Mouse (Mus musculus) brain, embryonic 18.5 days (tissue): Measurements from ENCODE around the gene Spata5.
"Not testable (repeated sequence)": the region's sequence is repeated elsewhere in the genome, so short reads cannot be mapped to it uniquely, and the experiment has no call there.

Source experiments
- DNase-seq: peaks from one replicate; pipeline ENCODE4 v3.0.0-alpha.2; 2012; ENCODE audit warnings: low read depth, low spot score

Gene Spata5

DNA sequence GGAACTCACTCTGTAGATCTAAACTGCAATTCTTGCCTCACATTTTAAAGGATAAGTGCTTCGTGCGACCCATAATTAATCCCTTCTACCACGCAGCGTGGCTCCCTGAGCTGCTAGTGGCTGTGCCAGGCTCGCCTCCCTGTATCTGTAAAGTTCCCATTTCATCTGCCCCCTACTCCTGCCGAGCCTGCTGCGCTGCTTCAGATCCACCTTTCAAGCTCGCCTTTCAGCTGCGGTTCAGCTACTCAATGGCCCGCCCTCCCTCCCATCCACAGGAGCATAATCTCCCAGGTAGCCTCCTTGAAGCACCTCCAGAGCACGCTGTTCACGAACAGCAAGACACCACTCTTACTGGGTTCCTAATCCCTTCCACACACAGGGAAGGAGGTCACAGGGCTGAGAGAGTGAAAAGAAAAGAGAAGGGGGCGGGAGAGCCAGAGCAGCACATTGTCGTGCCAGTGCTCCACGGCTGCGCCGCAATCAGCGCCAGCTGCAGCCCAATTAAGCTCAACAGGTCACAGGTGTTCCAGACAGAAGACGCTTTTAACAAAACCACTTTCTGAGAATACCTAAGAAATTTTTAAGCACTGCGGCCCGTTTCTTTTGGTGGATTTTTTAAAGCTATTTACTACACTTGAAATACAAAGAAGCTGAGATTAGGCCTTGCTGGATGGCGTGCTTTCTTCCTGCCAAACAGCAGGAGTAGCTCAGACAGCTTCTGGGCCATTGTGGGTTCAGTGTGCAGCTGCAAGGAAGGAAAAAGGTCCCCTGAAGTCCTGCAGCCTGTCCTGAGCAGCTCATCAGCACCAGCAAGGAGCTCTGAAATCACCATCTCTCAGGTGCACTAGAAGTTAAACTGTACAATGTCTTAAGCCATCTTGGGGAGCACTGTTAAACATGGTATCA is 150.2 kb downstream of the Spata5 start:
- DNase-seq = no peak

DNA sequence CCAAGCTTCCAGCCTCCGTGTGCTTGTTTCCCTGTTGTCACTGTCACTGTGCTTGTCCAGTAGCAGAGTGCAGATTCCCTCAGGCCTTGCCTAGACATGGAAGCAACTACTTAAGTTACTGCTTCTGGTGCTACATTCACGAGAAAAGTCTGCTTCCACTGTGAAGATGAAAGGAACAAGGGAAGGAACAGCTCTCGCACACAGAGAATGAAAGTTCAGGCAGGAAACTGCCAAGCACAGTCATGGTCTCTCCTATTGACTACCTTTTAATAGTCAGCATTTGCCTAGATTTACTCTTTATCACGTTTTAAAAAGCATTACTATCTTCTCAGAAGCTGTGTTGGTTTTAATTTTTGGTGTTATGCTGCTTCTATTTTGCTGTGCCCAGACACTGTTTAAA is 151.9 kb downstream of the Spata5 start:
- no peak for DNase-seq

DNA sequence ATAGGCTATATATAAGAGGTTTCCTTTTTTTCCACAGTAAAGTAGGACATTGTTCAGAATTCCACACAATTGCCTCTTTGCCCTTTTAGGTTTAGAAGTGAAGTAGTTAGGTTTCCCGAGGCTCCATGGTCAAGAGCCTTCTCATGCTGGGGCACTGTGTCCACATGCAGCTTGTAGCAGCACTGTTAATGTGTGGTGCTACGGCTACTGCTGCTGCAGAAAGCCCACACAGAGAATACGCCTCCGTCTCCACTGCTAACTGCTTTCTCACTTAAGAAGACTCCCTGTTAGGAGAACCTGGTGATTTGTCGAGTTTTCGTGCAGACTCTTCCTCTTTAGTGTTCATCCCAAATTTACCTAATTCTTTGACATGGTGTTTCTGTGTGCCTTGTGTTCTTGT is 152.4 kb downstream of the Spata5 start:
- DNase-seq = no peak

DNA sequence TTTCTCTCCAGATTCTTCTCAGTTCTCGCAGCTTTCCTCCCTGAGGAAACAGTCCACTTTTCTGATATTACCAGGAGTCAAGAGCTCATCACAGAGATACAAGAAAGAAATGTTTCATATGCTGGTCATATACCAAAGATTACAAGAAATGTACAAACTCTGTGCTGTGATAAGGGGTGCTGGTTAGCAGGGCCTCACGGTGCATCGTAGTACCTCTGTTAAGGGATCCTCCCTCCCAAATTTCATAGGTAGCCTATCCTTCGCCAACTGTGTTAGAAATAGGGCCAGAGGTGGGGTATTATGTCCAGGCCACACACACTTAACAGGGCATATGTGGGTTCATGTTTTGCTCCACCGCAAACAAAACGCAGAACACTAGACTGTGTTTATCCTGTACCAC is 157.1 kb downstream of the Spata5 start:
- DNase-seq = no peak

DNA sequence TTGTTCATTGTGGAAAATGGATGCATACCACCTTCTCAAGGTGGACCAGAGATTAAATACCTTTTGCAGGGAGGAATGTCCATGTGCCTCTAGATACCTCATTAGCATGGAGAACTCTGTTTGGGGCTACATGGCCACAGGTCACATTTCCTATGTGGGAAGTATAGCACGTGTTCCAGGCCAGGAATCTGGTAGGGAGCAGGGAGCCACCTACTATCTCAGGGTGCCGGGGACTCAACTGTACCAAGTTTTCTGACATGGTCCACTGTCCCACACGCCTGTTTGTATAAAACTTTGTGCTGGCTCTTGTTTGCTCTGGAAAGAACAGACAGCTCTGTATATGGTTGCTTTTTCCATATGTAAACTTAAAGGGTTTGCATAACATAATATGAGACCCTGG is 158.0 kb downstream of the Spata5 start:
- no peak for DNase-seq

DNA sequence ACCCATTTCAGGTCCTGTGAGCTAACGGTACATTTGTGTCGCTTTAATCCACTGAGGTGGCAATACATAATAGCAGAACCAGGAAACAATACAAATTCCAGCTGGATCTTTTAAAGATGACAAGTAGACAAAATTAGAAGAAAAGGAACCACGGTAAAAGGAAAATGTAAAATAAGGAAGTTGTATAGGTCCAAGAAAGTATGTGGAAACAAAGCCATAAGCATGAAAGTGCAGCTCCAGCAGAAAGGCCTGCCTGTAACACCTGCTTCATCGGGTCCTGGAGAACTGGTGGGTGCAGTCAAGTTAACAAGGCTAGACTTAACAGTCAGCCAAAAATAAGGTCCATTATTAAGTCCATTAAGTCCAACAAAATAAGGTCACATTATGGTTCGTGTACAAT is 164.9 kb downstream of the Spata5 start:
- no peak for DNase-seq

DNA sequence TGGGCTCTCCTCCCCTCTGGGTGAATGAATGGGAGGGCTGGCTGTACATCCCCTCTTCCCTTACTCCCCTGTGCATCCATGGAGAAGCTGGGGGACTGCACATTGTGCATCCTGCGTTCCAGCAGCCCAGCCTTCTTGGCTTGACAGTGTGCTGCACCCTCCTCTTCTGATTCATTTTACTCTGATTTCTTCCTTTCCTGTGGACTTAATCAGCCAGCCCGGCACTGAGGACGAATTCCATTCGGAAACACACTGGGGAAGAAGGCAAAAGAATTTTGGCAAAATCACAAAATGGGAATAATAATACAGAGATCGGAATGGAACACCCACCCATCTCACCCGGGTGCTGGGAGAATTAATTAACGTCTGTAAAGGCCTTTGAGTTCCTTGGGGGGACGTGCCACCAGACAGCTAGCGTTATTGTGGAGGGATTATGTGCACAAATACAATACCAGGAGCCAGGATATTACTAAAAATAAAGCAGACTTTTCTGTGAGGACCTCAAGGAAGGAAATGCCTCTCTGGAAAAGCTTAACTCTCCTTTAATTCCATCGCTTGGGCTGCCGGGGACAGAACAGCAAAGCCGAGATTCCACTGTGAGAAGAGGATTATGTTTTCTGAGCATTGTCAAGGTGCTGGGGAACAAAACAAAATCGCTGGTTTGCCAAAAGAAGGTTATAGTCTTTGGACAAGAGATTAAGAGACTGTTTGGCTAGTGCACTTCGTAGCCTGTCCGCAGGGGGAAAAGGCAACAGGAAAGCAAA is 166.5 kb downstream of the Spata5 start:
- DNase-seq = no peak

DNA sequence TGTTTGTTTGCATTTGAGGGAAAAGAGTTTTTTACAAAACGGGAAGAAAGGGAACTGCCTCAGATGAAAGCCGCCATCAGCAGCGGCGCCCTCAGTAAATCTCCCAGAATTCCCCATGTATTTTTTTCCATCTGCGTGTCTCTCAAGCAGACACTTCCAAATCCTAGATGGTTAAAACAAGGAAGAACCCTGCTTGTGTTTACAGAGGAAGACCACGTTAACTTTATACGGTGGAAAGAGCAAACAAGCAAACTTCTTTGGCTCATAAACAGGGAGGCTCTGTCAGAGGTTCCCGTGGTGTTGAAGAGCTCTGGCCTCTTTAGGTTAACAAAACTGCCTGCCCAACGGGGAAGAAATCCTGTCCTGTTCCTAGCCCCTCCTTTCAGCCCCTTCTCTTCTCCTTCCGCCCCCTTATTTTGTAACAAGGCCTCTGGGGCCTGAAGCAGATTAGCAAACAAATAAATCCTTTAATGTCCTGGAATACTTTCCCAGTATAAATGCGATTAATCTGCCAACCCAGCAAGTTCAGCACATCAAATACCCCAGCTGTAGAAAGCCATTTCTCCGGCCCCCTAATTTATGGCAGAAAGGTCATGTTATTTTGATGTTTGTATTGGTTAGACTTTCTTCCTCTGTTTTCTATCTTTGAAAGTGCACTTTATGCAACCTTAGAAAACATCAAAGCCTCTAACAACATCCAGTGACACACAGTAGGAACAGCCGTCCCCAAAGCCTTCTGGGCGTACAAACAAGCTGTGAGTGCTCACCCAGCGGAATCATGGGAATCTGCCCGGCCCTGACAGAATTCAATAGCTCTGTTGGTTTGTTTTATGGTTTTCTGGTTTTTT is 167.3 kb downstream of the Spata5 start:
- no peak for DNase-seq

DNA sequence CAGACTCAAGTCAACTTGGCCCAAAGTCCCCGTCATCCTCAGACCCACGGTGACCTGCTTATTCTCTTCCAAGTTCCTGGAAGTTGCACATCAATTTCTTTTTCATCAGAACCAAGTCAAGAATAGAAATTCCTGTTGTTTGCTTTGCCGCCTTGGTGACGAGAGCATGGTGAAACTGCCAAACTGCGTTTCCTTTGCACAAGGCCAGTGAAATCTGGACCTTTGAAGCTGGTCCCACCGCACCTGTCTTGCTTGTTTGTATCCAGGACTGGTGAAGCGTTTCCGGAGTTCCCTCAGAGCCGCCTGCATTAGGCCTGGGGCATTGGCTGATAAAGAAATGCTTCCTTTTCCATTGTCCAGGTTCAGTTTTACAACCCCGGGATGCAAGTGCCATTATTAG is 176.0 kb downstream of the Spata5 start:
- DNase-seq = no peak

DNA sequence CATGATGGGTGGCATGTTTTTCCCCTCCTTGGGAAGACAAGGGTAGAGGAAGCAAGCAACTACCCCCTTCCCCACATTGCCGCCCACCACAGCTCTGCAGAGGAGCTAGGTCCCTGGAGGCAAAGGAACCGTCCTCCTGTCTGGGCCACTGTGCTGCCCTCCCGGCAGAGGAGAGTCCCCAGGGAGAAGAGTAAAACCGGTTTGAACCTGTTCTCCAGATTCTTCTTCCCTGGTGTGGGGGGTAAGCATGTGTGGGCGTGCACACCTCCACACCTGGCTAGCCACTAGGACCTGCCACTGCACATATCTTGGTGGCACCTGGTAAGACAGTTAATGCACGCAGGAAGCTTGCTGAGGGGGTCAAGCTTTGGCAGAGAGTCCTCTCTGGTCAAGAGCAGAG is 176.8 kb downstream of the Spata5 start:
- no peak for DNase-seq

DNA sequence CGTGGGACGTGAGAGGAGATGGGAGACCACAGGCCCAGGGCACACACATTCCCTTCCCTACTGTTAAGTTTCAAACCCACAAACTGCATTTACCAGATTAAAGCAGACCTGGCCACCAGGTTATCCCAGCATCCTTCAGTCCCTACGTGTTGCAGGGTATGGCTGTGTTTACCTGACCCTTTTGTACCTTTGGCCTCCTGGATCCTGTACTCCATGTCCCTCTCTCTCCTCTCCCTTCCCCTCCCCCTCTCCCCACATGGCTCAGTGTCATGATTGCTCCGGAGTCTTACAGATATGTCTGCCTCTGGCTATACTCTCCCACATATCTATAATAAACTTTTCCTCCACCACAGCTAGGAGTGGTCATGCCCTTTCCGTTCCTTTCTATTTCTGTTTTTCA is 177.5 kb downstream of the Spata5 start:
- no peak for DNase-seq

DNA sequence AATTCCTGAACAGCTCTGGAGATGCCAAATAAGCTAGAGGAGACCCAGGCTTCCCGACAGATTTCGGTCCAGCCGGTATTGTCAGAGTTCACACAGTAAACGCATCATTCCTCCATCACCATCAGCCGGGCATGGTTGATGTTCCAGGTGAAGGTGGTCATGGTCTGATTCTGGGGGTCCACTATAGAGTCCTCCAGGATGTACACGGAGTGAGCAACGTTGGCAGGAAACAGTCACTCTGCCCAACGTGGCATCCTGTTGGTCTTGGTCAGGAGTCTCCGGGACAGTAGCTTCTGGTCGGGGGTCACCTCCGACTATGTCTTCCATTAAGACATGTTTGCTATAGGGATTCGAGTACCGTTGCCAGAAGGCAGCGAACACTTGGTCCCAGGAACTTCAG is 179.9 kb downstream of the Spata5 start:
- not testable (repeated sequence) for DNase-seq

DNA sequence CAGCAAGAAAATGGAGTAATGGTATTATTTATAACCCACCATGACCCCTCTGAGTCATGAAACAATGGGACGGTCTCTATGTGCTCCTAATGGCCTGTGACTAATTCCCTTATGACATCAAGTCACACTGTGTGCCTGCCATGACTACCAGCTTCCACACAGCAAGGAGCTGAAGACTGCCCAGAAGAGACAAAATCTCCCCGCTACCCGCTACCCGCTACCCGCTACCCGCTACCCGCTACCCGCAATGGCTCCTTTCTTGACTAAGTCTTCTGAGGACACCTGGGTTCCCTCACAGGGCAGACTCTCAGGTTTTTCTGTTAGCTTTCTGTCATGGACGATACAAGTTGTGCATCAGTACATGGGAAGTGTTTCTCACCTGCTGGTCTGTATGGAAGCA is 182.7 kb downstream of the Spata5 start:
- no peak for DNase-seq

DNA sequence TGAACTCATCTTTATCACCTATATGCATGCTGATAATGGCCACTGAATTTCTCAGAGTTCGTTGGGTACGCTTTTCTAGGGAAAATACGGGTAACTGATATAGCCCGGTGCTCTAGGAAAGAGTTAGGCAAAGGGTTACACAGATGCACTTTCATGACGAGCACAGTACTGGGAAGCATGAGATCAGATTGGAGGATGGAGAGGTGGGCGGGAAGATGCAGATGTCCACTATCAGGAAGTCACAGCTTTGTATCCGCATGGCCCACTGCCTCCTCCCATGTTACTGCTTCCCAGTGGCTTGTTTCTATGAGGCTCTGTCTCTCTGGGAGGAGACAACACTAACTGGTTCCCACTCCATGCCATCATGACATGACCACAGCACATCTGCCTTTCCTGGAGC is 183.2 kb downstream of the Spata5 start:
- DNase-seq = no peak

DNA sequence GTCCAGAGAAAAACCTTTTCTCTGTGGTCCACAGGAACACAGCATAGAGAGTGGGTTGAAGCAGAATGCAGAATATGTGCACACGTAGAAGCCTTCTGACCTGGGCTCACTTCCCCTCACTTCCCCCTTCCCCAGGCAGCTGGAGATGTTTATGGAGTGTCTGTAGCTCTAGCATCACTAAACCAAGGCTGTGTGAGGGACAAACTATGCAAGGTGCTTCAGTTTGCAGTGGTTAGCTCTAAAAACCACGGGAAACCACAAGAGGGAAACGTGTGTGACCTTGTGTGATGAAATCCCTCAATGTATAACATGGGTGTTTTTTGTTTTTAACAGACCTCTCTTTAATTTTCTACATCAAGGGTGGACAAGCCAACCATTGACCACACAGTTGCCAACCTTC is 183.8 kb downstream of the Spata5 start:
- no peak for DNase-seq

DNA sequence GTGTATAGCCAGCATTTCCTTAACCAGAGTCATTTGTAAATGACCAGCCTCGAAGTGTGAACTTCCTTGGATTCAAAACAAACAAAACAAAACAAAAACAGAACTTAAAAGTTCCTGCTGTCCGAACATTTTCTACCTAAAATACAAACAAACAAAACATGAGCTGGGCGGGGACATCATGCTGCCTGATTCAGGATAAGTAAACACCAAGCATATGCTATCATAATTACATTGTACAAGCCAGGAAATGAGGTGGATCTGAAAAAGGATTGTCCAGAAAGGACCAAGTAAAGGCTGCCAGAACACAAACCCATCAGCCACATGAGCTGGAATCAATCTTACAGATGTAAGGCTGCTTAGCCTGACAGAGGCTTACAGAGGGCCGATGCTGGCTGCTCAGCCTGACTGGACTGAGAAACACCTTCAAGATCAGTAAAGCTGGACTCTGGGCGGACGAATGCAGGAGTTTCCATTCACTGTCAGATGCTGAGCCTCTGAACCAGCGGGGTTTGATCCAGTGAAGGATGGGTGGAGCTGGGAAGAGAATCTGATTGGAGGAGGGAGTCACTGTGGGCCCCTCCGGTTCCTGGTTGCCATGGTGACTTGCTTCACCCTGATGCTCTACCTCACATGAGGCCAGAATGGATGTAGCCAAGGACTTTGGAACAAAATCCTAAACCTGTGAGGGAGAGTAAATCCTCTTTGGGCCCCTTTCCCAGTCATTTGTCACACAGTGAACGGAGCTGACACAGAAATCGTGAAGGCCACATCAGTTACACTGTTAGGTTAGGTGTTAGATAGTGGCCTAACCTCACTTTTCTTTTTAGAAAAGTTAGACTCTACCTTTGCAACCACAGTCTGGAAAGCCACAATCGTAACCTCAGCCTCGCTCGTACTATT is 185.5 kb downstream of the Spata5 start:
- DNase-seq = no peak

DNA sequence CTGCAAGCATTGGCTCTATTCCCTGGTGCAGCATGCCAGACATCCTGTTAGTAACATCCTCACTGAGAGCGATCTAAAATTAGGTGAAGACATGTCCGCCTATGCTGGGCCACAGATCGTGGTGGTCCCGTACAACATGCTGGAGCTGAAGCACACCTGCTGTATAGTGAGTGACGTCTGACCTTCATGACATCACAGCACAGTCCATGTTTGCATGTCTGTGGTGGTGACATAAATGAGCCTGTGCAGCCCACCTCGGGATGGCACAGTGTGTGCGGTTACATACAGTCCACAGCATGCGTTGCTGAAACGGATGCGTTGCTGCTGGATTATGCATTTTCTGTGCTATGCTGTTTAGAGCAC is 186.2 kb downstream of the Spata5 start:
- no peak for DNase-seq

DNA sequence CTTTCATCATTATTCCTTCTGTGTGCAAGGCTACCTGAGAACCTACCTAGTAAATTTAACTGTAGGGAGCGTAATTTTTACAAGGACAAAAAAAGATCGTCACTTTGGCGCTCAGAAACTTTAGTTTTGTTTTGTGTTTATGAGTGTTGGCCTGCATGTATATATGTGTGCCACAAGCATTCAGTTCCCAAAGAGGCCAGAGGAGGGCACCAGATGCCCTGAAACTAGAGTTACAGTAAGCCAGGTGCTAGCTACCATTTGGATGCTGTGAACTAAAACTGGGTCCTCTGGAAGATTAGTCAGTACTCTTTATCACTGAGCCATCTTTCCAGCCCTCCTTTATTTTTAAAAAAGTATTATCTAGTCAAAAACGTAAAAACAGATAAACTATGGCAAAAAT is 189.2 kb downstream of the Spata5 start:
- no peak for DNase-seq

DNA sequence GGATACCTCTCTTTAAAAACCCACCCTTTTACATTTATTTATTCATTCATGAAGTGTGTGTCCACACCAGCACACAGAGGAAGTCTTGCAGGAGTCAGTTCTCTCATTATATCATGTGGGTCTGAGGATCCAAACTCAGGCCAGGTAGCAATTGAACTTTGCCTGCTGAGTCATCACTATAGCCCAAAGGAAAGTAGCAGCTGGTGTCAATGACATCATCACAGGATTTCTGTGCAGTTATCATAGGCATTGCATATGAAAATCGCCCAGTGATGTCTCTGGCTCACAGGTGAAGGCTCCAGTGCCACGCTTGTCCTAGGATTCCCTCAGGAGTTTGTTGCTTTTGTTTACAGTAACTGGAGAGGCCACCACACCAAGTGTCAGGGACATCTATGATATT is 191.0 kb downstream of the Spata5 start:
- no peak for DNase-seq

DNA sequence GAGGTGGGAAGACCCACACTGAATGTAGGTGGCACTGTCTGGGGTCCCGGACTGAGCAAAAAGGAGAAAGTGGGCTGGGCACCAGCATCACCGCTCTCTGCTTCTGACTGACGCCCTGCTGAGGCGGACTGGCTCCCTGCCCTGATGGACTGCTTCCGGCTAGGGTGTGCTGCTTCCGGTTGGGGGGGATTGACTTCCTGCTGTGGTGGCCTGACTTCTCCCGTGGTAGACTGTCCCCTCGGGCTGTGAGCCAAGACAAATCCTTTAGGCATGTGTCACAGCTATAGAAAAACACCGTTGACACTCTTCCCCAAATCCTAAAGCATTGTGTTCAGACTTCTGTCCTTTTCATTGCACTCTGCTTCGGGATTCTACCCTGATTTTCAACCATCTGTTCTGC is 194.0 kb downstream of the Spata5 start:
- DNase-seq = no peak
